Mouse (Mus musculus) ES-E14 (cell line): ENCODE measurements at regions not wholly inside any gene's neighbourhood (a gene's known extent, or its start where the extent isn't known, plus 50 kb on each side); places are given as distances from the start of the nearest gene placed in this dataset.

Experiments used
- CHD2 ChIP-seq: IDR thresholded peaks from 2 replicates; pipeline ENCODE4 v1.6.1; 2014; ENCODE audit warnings: mild to moderate bottlenecking, low read depth, low read length, inconsistent platforms
- HCFC1 ChIP-seq: IDR thresholded peaks from 2 replicates; pipeline ENCODE4 v1.6.1; 2012; ENCODE audit warnings: low read length, inconsistent platforms, borderline replicate concordance; ENCODE audit not compliant: insufficient read depth
- MAFK ChIP-seq: IDR thresholded peaks from 2 replicates; pipeline ENCODE4 v1.6.1; 2014; ENCODE audit warnings: mild to moderate bottlenecking, low read depth, low read length, inconsistent platforms; ENCODE audit not compliant: insufficient read depth
- ZC3H11A ChIP-seq: IDR thresholded peaks from 2 replicates; pipeline ENCODE4 v1.6.1; 2012; ENCODE audit warnings: low read depth, mild to moderate bottlenecking, inconsistent platforms, low read length, borderline replicate concordance
- ZNF384 ChIP-seq: IDR thresholded peaks from 2 replicates; pipeline ENCODE4 v1.6.1; 2012; ENCODE audit warnings: low read depth, low read length, inconsistent platforms

DNA sequence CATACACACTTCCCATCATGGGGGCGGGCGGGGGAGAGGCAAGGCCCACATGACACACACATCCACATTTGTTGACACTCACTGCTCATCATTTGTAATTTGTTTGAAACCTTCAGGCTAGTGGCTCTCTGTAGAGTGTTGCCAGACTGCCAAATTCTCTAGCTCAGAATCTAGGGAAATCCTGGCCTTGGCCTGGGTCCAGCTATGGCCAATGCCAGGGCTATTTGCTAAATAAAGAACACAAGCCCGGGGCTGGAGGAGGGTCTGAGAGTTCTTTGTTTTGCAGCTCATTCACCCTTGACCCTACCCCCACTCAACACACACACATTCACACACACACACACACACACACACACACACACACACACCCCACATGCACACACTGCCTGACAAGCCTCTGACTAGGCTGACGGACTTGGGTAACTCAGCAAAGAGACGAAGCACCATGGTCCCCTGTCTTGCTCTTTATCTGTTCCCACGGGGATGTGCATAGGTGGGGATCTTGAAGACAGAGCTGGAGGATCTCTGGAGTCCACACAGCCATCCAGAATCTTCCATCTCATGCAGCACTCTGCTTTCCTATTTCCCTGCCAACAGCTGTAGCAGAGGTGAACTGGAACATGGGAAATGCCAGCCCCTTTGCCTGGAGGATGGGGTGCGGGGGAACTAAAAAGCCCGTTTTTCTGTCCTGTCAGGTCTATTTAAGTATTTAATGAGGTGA is 107.1 kb upstream of the Cadm1 start:
- TF ChIP-seq CHD2 (no peak), MAFK (no peak), ZC3H11A (no peak), ZNF384 (no peak), HCFC1 (no peak)
